Mouse (Mus musculus): ENCODE results near the gene Upf3a.
"Not testable (repeated sequence)": the region's sequence is repeated elsewhere in the genome, so short reads cannot be mapped to it uniquely, and the experiment has no call there.

The Upf3a gene

DNA sequence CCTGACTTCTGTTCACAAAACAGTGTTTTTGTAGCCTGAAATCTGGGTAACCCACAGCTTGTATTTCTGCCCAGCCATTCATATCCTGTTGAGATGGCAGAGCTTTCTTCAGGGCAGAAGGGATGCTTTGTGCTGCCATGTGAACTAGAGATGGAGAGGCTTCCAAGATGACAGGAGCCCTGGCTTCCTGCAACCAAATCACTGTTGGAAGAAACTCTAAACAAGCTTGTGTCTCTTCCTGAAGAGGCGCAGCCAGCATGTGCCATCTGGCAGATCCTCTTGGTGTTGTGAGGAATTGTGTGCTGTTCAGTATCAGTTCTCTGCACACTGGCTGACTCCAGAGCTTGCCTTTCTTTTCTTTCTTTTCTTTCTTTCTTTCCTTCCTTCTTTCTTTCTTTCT, 57.9 kb downstream of the Upf3a start:
- in situ Hi-C loops (cut with MboI, MseI) = not testable (repeated sequence)

Data from T-helper 17 cell (primary cell).